Mouse (Mus musculus): ENCODE results near the gene Fndc3b.

Fndc3b gene

DNA sequence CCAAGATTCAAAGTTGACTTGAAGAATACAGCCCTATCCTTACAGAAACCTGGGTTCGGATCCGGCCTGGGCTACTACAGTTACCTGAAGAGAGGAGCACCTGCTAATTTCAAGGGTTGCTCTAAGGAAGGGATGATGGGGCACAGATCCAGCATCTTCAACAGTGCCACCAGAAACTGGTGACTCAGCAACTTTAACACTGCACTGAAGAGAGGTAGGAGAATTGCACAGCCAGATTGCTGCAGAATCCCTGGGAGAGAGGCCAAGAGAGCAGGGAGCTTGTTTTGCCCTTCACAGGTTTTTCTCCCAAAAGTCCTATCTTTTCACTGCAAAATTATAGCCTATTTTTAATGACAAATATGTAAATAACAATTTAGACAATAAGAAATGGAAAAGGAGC is 149.2 kb downstream of the Fndc3b start:
- no peak for DNase-seq (ENCODE audit: low read depth, low spot score)

- no peak for DNase-seq (ENCODE audit: low read depth, low spot score)
These were observed 151.8 kb downstream of the Fndc3b start for GRCm38 (mm10) chr3:27559316-27559715.

DNA sequence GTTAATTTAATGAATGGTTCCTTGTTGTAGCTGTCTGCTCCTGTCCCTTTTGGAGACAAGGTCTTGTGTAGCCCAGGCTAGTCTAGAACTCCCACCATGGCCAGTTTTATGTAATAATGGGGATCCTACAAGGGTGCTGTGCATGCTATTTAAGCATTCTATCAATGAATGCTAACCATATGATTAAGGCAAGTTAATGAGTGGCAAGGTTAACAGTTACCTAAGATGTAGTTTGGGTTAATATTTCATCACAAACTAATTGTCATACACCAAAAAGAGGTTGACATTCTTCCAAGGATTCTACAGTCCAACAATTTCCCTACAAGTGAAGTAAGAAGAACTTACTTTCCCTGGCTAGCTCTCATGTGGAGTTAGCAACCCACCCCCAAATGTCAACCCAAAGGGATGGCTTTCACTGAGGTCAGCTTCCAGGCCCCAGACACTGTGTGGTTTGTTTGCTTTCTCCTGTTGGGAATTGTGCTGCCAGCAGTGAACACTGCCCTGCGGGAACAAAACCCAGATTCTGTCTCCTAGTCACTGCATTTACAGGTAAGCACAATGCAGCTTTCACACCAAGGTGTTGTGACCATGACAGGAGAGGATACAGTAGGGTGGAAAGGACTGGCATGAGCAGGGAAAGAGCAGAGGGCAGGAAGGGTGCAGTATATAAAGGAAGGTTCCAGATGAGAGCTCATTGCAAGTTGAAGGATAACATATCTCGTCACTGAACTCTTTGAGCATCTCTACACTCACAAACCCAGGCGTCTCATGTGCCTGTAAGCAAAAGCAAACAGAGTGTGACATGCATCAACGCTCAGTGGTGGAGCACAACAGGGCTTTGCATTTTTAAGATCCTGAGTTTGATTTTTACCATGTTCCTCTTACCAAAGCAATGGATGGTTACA is 153.8 kb downstream of the Fndc3b start:
- DNase-seq (ENCODE audit: low read depth, low spot score), result no peak

GRCm38 (mm10) chr3:27555401-27555940 is 155.6 kb downstream of the Fndc3b start:
- no peak for DNase-seq (ENCODE audit: low read depth, low spot score)

DNA sequence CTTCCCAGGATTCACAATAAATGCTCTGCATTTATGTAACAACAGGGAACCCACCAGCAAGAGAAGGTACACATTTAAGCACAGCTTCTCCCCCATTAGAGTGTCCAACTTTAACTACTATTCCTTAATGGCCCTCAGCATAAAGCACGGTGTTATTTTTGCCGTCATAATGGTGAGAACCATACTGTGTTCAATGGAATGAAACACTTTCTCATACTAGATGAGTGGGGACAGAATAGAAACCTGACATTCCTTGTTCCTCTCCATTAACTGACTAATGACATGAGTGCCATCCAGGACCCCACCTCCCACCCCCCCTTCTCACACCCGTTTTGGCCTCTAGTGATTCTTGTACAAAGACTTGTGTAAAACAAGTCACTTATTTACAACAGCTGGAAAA is 156.8 kb downstream of the Fndc3b start:
- no peak for DNase-seq (ENCODE audit: low read depth, low spot score)

DNA sequence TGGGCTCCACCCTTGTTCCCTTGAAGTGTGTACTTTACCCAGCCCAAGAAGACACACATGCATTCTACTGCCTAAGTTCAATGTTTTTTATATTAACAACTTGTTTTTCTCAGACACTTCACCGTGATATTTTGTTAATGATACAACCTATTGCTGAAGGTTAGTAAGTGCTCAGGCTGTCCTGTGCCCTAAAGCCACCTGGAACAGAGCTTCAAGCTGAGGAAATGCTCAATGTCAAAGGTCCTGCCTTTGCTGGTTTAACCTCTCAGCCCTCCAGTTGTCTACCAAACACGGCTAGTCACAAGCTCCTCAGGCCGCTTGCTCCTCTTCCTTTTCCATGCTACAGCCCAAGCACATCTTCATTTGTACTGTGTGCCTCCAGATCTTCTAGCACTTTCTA is 157.3 kb downstream of the Fndc3b start:
- no peak for DNase-seq (ENCODE audit: low read depth, low spot score)

- no peak for DNase-seq (ENCODE audit: low read depth, low spot score)
These were observed 160.1 kb downstream of the Fndc3b start for GRCm38 (mm10) chr3:27551005-27551404.

GRCm38 (mm10) chr3:27550409-27550808 is 160.7 kb downstream of the Fndc3b start:
- no peak for DNase-seq (ENCODE audit: low read depth, low spot score)

DNA sequence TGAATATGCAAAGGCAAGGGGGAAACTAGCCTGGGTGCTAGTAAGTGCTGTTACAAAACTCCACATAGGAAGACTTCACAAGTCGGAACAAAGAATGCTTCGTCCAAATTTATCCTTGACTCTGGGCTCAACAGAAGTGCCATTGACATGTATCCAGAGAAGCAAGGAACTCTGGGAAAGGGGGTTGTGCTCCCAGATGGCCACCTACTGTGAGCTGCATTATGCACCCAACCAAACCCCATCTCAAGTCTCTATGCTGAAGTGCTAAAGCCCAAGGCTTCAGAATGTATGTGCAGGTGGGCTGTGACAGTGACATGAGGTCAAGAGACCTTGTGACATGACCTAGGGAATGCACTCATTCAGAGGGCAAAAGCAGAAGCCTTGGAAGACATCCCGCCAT is 165.5 kb downstream of the Fndc3b start:
- DNase-seq (ENCODE audit: low read depth, low spot score), result no peak

DNA sequence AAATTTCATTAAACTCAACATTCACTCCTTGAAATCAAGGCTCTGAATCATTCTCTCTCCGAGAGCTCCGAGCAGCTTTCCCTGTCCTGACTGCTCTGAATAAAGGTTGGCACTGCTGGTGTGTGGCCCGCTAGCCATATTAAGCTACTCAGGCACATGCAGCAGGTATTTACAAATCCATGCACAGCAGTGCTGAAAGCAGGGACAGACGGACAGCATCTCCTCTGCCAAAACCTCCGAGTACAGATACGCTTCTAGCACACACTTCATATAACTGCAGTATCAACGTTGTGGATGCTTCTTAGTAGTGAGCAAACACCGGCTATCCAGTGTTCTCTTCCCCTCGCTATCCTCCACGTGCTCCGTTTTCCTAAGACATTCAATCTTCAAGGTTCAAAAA is 167.0 kb downstream of the Fndc3b start:
- DNase-seq (ENCODE audit: low read depth, low spot score), result no peak

GRCm38 (mm10) chr3:27541841-27542240 is 169.3 kb downstream of the Fndc3b start:
- no peak for DNase-seq (ENCODE audit: low read depth, low spot score)

GRCm38 (mm10) chr3:27541181-27541580 is 169.9 kb downstream of the Fndc3b start:
- no peak for DNase-seq (ENCODE audit: low read depth, low spot score)

- no peak for DNase-seq (ENCODE audit: low read depth, low spot score)
These were observed 176.9 kb downstream of the Fndc3b start for GRCm38 (mm10) chr3:27534208-27534607.

GRCm38 (mm10) chr3:27533721-27534120 is 177.4 kb downstream of the Fndc3b start:
- DNase-seq (ENCODE audit: low read depth, low spot score), result no peak

DNA sequence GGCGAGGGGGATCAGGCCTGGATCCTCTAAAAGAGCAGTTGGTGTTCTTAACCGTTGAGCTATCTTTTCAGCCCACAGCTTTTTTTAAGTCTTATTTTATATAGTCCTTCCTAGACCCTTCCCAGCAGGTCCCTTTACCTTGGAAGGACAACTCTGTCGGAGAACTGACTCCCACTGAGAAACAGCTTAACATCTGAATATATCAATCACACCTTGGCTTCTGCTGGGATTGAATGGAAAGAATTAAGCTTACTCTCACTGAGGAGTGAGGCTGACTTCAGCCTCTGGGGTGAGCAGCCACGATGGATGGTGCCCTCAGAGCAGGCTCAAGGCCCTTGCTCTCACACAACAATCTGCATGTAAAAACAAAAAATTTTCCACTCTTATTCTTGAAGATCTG is 179.1 kb downstream of the Fndc3b start:
- DNase-seq (ENCODE audit: low read depth, low spot score), result no peak

GRCm38 (mm10) chr3:27530370-27530769 is 180.7 kb downstream of the Fndc3b start:
- no peak for DNase-seq (ENCODE audit: low read depth, low spot score)

- no peak for DNase-seq (ENCODE audit: low read depth, low spot score)
These were observed 181.7 kb downstream of the Fndc3b start for GRCm38 (mm10) chr3:27529221-27530051.

DNA sequence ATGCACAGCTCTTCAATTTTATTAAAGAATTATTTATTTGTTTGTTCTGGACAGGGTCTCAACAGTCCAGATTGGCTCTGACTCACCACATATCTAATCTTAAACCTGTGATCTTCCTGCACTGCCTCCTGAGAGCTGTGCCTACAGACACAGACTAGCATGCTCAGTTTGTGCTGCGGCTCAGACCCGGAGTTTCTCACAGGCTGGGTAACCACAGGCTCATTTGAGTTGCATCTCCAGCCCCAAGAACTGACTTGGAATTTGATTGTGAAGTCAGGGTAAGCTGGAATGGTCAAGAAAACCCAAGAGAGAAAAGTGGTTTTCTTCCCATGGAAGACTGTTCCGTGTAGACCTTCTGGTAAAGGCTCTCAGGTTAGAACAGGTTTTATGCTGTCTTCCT is 184.1 kb downstream of the Fndc3b start:
- no peak for DNase-seq (ENCODE audit: low read depth, low spot score)

DNA sequence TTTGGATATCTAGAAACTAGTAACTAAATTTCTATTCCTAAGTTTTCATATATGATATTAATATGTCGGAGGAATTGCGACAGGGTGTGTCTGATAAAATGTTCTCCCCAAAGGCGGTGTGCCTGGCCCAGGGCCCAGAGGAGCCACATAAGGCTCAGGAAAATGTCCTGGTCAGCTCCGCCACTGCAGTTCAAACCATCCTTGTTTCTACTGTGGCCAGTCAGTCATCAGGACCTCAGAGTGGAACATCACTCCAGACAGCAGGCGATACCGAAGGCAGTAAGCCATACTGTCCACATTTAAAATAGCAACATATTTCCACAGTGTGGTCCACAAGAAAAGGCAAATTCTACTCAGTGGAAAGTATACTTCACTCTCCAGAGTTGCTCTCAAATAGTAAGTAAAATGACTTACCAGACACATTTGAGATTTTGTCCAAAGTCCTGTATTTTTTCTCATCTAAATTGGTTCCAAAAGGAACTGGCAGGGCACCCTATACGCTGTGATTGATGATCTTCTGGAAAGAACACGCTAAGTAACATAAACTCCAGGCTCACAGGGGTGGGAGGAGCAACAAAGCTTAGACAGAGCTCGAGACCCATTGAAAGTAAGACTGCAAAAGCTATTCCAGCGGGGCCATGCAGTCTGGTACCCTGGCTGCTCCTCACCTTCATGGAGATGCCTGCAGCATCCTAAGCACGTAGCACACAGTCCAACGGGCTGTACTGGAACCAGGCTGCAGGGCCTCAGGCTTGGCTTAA is 187.8 kb downstream of the Fndc3b start:
- no peak for DNase-seq (ENCODE audit: low read depth, low spot score)

- DNase-seq (ENCODE audit: low read depth, low spot score), result no peak
These were observed 190.7 kb downstream of the Fndc3b start for GRCm38 (mm10) chr3:27520391-27520790.

DNA sequence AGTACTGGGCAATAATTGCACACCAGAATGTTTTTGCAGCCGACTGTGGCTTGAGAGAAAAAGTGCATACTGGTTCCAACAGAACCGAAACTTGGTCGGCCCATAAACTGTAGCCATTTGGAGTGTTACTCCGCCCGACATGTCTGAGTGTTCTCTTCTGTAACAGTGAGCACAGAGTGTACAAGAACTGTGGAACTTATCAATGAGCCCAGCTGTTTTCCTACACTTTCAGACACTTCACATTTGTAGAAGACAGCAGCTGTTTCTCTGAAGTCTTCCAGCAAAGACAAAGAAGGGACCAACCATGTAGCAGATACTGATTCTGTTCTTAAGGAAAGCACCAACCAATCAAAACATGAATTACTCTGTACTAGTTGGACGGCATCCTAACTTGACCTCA is 191.6 kb downstream of the Fndc3b start:
- DNase-seq (ENCODE audit: low read depth, low spot score), result no peak

- no peak for DNase-seq (ENCODE audit: low read depth, low spot score)
These were observed 192.2 kb downstream of the Fndc3b start for GRCm38 (mm10) chr3:27518935-27519334.

Data from retina, postnatal 7 days (tissue).